Mouse (Mus musculus) hindbrain, embryonic 11.5 days (tissue): ENCODE results near the gene Bbx. TPM values are rescaled to one million over a fixed set of nuclear protein-coding genes. Genes with fewer than 3 reads are reported as not detected.
A peak's percentile ranks its signal among the peaks of the same experiment; 100 is the strongest.

ENCODE experiments used
- ATAC-seq: fragments of 200-750 bp; cut with Nextera tagmentation; 2 replicates; pipeline ENCODE4 v1.8.0; 2017; ENCODE audit warnings: mild to moderate bottlenecking, moderate TSS enrichment, moderate library complexity; ENCODE audit not compliant: low FRiP score
- DNase-seq: peaks from one replicate; pipeline ENCODE4 v3.0.0-alpha.2; 2015; ENCODE audit warnings: low spot score
- H3K27ac ChIP-seq: fragments of 300-500 bp; sonication (generic); 2 replicates; pipeline ENCODE4 v1.5.1; 2014; ENCODE audit warnings: mild to moderate bottlenecking, low read depth, low read length
- H3K27me3 ChIP-seq: fragments of 300-500 bp; sonication (generic); 2 replicates; pipeline ENCODE4 v1.6.1; 2014; ENCODE audit warnings: mild to moderate bottlenecking, low read length, moderate library complexity, mixed read lengths; ENCODE audit not compliant: control insufficient read depth, insufficient read depth
- H3K36me3 ChIP-seq: fragments of 300-500 bp; sonication (generic); 2 replicates; pipeline ENCODE4 v1.6.1; 2014; ENCODE audit warnings: mild to moderate bottlenecking, low read length, moderate library complexity, mixed read lengths; ENCODE audit not compliant: control insufficient read depth, insufficient read depth
- H3K4me1 ChIP-seq: fragments of 300-500 bp; sonication (generic); replicated peaks from 2 replicates; pipeline ENCODE4 v1.6.1; 2014; ENCODE audit warnings: low read length, mixed read lengths; ENCODE audit not compliant: control insufficient read depth, insufficient read depth
- H3K4me2 ChIP-seq: fragments of 300-500 bp; sonication (generic); replicated peaks from 2 replicates; pipeline ENCODE4 v1.6.1; 2014; ENCODE audit warnings: mild to moderate bottlenecking, low read depth, low read length
- H3K4me3 ChIP-seq: fragments of 300-500 bp; sonication (generic); 2 replicates; pipeline ENCODE4 v1.5.1; 2014; ENCODE audit warnings: low read depth, low read length
- H3K9ac ChIP-seq: fragments of 300-500 bp; sonication (generic); 2 replicates; pipeline ENCODE4 v1.6.1; 2014; ENCODE audit warnings: low read depth, low read length
- H3K9me3 ChIP-seq: fragments of 300-500 bp; sonication (generic); 2 replicates; pipeline ENCODE4 v1.6.1; 2016; ENCODE audit warnings: low read length; ENCODE audit not compliant: control insufficient read depth
- WGBS: fragments of 180-500 bp; shearing (Covaris S2); extraction: QIAGEN DNeasy Blood & Tissue Kit; methylation state at CpG from one replicate; pipeline ENCODE4 v1.1.7; 2014; 5-methylcytosine and 5-hydroxymethylcytosine counted together
- polyA plus RNA-seq: library from polyadenylated mRNA; unstranded; fragments of >200 nt; fragmentation: Nextera tagmentation; extraction: Ambion mirVana; gene quantifications from 2 replicates; pipeline ENCODE4 v1.2.1, GENCODE M21; 2014

Bbx gene
- polyA plus RNA-seq, 1 experiment from 2014 or later = 42.2 TPM

GRCm38 (mm10) chr16:50220734-50221501 is 211.3 kb downstream of the Bbx start:
- no peak overlapping the region for H3K27ac ChIP-seq
- DNase-seq (no peak), ATAC-seq (no peak)
- no peaks in the 10 kb centered on the region for H3K9me3 ChIP-seq
- H3K4me2 ChIP-seq = no peak overlapping the region
- WGBS = 86% methylated on average over 8 of the region's 8 CpGs
- H3K27me3 ChIP-seq = no peaks in the 10 kb centered on the region
- H3K4me1 ChIP-seq = no peaks in the 10 kb centered on the region
- H3K9ac ChIP-seq = no peak overlapping the region
- no peak overlapping the region for H3K4me3 ChIP-seq
- no peaks in the 10 kb centered on the region; the same call in 1 of the 2 replicates for H3K36me3 ChIP-seq

DNA sequence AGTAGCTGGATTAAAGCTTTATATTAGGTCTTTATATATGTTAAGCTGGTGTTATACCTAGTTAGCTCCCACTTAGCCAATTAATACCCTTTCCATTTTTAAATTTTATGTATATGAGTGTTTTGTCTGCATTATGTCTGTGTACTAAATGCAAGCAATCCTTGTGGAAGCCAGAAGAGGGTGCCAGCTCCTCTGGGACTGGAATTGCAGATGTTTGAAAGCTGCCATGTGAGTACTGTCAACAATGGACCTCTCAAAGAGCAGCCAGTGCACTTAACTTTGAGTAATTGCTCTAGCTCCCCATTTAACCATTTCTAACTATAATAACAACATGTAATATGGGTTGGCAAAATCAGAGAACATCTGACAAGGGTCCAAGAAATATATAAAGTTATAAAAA is 215.1 kb downstream of the Bbx start:
- Histone ChIP-seq H3K36me3 (no peaks in the 10 kb centered on the region), H3K4me1 (no peaks in the 10 kb centered on the region), H3K4me3 (no peak overlapping the region), H3K4me2 (no peak overlapping the region), H3K9ac (no peak overlapping the region), H3K9me3 (no peaks in the 10 kb centered on the region), H3K27ac (no peak overlapping the region), H3K27me3 (no peaks in the 10 kb centered on the region)
- no peak for ATAC-seq
- DNase-seq = no peak

DNA sequence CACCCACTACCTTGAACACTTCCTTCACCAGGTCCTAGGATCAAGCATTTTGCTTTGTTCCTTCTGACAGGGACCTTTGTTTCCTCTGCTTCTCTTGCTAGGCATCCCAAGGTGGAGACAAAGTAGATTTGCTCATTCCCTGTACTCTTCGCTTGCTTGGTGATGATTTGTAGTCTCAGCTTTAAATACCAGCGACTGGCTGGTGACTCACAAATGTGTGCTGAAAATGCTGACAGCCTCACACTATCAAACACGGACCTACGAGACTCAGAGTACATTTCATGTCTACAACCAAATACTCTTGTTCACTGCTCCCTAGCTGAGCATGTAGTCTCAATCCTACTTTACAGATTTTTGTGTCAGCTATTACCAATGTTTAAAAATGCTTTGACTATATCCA is 220.5 kb downstream of the Bbx start:
- Histone ChIP-seq H3K36me3 (no peaks in the 10 kb centered on the region), H3K4me3 (no peak overlapping the region), H3K27ac (no peak overlapping the region), H3K4me1 (no peaks in the 10 kb centered on the region), H3K9ac (no peak overlapping the region), H3K9me3 (no peaks in the 10 kb centered on the region), H3K4me2 (no peak overlapping the region), H3K27me3 (no peaks in the 10 kb centered on the region)
- ATAC-seq (no peak), DNase-seq (no peak)
- WGBS = 93% methylated on average over 4 of the region's 4 CpGs

DNA sequence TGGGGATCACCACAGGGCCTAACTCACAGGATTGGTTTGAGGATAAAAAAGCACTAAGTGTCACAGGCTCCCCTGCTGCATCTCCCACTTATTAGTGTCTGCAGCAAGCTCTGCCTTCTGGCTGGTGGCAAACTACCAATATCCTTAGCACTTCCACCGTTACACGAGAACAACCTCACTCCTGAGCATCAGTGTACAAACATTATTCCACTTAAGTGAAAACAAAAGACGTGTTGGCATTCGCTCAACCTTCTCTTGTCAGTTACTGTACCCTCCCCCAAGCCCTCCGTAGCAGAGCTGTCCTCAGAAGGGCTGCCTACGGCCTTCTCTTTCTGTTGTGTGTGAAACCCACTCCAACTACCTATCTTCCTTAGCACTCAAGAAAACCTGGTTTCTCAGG is 221.0 kb downstream of the Bbx start:
- H3K4me2 ChIP-seq = no peak overlapping the region
- H3K9ac ChIP-seq = no peak overlapping the region
- DNase-seq = no peak
- 88% methylated on average over 6 of the region's 6 CpGs for WGBS
- H3K27ac ChIP-seq = no peak overlapping the region
- no peaks in the 10 kb centered on the region for H3K4me1 ChIP-seq
- no peak for ATAC-seq
- H3K27me3 ChIP-seq = no peaks in the 10 kb centered on the region
- H3K9me3 ChIP-seq = no peaks in the 10 kb centered on the region
- no peaks in the 10 kb centered on the region for H3K36me3 ChIP-seq
- no peak overlapping the region for H3K4me3 ChIP-seq

DNA sequence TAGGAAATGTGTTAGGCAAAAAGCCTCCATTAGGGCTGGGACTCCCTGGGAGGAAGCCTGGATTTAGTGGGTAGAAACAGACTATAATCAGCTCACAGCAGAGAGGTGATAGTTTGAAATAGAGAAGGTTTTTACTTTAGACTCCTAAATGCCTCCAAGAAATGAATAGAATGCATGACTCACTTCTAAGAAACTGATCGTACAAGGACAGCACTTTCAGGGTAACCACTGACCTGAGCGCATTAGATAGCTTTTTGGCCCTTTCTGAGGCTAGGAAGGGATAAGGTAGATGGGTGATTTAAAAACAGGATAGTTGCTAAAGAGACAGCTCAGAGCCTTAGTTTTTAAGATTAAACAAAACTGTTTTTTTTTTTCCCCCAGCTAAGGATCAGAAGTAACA is 221.4 kb downstream of the Bbx start:
- DNase-seq = no peak
- Histone ChIP-seq H3K9me3 (no peaks in the 10 kb centered on the region), H3K4me1 (no peaks in the 10 kb centered on the region), H3K4me2 (no peak overlapping the region), H3K27ac (no peak overlapping the region), H3K36me3 (no peaks in the 10 kb centered on the region), H3K4me3 (no peak overlapping the region), H3K27me3 (no peaks in the 10 kb centered on the region), H3K9ac (no peak overlapping the region)
- WGBS = 96% methylated on average over 2 of the region's 2 CpGs
- ATAC-seq = no peak

- Histone ChIP-seq H3K4me3 (no peak overlapping the region), H3K9me3 (no peaks in the 10 kb centered on the region), H3K4me2 (no peak overlapping the region), H3K27ac (no peak overlapping the region), H3K9ac (no peak overlapping the region), H3K27me3 (no peaks in the 10 kb centered on the region), H3K4me1 (no peaks in the 10 kb centered on the region), H3K36me3 (no peaks in the 10 kb centered on the region)
- WGBS = 89% methylated on average over 3 of the region's 3 CpGs
- ATAC-seq (no peak), DNase-seq (no peak)
Observed at GRCm38 (mm10) chr16:50204944-50205343, 227.2 kb downstream of the Bbx start.

GRCm38 (mm10) chr16:50201546-50202151 is 230.5 kb downstream of the Bbx start:
- ATAC-seq (no peak), DNase-seq (peak; percentile 59)
- 0 out of 2 replicates have a peak, but pooled peaks cover 2% of the 10 kb centered on the region for H3K36me3 ChIP-seq
- no peak overlapping the region for H3K4me3 ChIP-seq
- no peaks in the 10 kb centered on the region for H3K4me1 ChIP-seq
- H3K4me2 ChIP-seq = no peak overlapping the region
- WGBS = 81% methylated on average over 7 of the region's 7 CpGs
- no peaks in the 10 kb centered on the region for H3K27me3 ChIP-seq
- no peak overlapping the region for H3K9ac ChIP-seq
- H3K27ac ChIP-seq = no peak overlapping the region
- H3K9me3 ChIP-seq = no peaks in the 10 kb centered on the region

GRCm38 (mm10) chr16:50200214-50200613 is 232.0 kb downstream of the Bbx start:
- Histone ChIP-seq H3K9ac (no peak overlapping the region), H3K9me3 (no peaks in the 10 kb centered on the region), H3K4me1 (no peaks in the 10 kb centered on the region), H3K27ac (no peak overlapping the region), H3K27me3 (no peaks in the 10 kb centered on the region), H3K4me3 (no peak overlapping the region), H3K4me2 (no peak overlapping the region), H3K36me3 (0 out of 2 replicates have a peak, but pooled peaks cover 2% of the 10 kb centered on the region)
- 94% methylated on average over 15 of the region's 15 CpGs for WGBS
- DNase-seq (no peak), ATAC-seq (no peak)

GRCm38 (mm10) chr16:50196118-50196517 is 236.1 kb downstream of the Bbx start:
- no peak for DNase-seq
- WGBS = 75% methylated on average over 4 of the region's 4 CpGs

More at GRCm38 (mm10) chr16:50196118-50196517, 236.1 kb downstream of the Bbx start:
- Histone ChIP-seq H3K4me3 (no peak overlapping the region), H3K27ac (no peak overlapping the region), H3K4me2 (no peak overlapping the region), H3K36me3 (0 out of 2 replicates have a peak, but pooled peaks cover 2% of the 10 kb centered on the region), H3K27me3 (no peaks in the 10 kb centered on the region), H3K4me1 (no peaks in the 10 kb centered on the region), H3K9me3 (no peaks in the 10 kb centered on the region), H3K9ac (no peak overlapping the region)
- no peak for ATAC-seq
